Mouse (Mus musculus) central nervous system, embryonic 14 days (tissue): ENCODE results near the gene N4bp2. TPM values are rescaled to one million over a fixed set of nuclear protein-coding genes. Genes with fewer than 3 reads are reported as not detected.

Experiments
- polyA plus RNA-seq: library from polyadenylated mRNA; depleted of rRNA; stranded (reverse); fragments of >200 nt; gene quantifications from 2 replicates; pipeline ENCODE4 v1.2.3, GENCODE M21; 2012; rRNA removed

N4bp2 gene
- 27.9 and 28.5 TPM in 2 replicates for polyA plus RNA-seq

DNA sequence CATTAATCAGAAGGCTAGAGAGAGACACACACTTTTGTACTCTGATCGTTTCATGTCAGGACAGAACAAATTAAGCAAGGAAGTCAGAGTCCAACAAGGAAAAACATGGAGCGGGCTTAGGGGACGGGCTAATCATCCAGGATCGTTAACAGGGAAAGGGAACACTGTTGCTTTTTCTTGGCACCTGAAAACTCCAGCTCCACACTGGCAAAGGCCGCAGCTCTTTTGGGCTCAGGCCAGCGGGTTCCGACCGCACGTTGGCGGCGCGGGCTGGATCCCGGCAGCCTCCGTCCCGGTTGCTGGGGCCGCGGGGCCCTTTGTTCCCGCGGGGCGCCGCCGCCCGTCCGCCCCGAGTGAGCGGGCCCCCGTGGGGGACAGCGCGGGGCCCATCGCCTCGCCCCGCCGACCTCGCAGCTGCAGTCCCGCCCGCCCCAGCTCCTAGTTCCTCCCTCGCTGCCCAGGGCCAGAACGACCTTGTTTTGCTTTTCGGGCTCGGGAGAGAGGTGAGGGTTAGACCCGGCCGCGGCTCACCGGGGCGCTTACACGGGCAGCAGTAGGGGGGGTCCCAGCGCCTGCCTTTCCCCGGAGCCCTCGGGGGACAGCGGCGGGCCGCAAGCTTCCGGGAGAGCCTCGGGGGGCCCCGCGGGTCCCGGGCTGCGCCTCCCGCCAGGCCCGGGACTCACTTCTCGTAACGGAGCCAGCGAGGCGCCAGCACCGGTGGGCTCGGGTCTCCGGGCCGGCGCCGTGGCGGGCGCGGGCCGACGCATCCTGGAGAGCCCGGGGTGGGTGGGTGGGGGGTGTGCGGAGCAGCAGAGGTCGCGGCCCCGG lies at the start of gene N4bp2:
Gene N4bp2 (plus strand): TSS at position 434 of the 828 bp plus-strand sequence.

DNA sequence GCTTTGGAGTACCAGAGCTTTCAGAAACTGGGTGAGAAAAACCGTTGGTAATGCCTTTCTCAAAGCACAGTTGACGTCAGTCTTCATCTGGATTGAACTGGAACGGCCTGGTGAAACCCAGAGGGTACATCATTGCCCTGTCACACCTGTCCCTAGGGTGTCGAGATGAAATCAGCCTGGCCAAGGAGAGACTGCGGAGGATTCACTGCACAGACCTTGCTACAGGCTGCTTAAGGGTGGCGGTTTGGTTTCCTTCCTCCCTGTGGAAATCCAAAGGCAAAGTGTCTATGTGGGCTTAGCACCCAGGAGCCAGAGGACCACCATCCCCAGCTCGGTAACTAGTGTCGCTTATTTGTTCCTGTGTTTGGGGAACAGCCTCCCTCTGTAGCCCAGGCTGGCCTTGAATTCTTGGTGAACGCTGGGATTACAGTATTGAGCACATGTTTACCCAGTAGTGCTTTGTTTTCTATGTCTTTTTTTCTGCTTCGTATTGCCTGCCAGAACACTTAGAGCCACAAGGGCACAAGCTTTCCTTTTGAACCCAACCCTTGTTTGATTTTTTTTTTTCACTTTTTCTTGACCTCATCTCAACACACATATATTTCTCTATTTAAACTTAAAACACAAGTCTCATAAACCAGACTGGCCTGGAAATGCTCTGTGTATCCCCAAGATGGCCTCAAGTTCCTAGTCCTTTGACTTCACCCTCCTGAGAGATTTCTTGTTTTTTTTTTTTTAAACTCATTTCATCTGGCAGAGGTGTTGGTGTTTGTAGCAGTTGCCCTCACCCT lies 98.0 kb downstream of the N4bp2 start, which contains the start of gene Rhoh:
Gene Rhoh (plus strand): TSS at position 60 of the 791 bp plus-strand sequence.

Other genes with a start within 250 kb of the N4bp2 start
- gene Smim14, start 226.3 kb upstream of the N4bp2 start, polyA plus RNA-seq: 89.2 and 90.6 TPM in 2 replicates
- gene Ube2k, start 226.3 kb upstream of the N4bp2 start, polyA plus RNA-seq: 127 and 130 TPM in 2 replicates
- gene Pds5a, start 65.2 kb upstream of the N4bp2 start, polyA plus RNA-seq: 80.3 and 93.2 TPM in 2 replicates
- gene Rhoh, start 97.7 kb downstream of the N4bp2 start, polyA plus RNA-seq: 0.34 and 0.43 TPM in 2 replicates
- 0.19 TPM in 1 of 2 replicates, not detected in the other for gene Chrna9, start 171.4 kb downstream of the N4bp2 start, polyA plus RNA-seq
- gene 9130230L23Rik, start 240.8 kb downstream of the N4bp2 start, polyA plus RNA-seq: 0.04 and 0.10 TPM in 2 replicates